Mouse (Mus musculus) B cell, adult 62 days (primary cell): ENCODE data around the gene Sycp2. TPM values are rescaled to one million over a fixed set of nuclear protein-coding genes. Genes with fewer than 3 reads are reported as not detected.

Experiments used
- total RNA-seq: library from RNA; stranded (reverse); gene quantifications from 4 replicates; pipeline ENCODE4 v1.2.4, GENCODE M21; 2023

Gene Sycp2
- total RNA-seq = not detected in 4 replicates

GRCm38 (mm10) chr2:178407053-178407815, at the start of gene Sycp2:
TSS of gene Sycp2 (minus strand) at chr2:178407685.

GRCm38 (mm10) chr2:178430231-178430630, 22.7 kb upstream of the Sycp2 start, which contains the start of gene Cdh26:
TSS of gene Cdh26 (plus strand) at chr2:178430531.

GRCm38 (mm10) chr2:178414261-178415149, 7.0 kb upstream of the Sycp2 start, which contains the start of the genes Ppp1r3d and Fam217b:
TSS of gene Ppp1r3d (minus strand) at chr2:178414472.
TSS of gene Fam217b (plus strand) at chr2:178414524.

Other genes with a start within 250 kb of the Sycp2 start
- 0.24 TPM in 1 of 4 replicates, not detected in the others for gene Ppp1r3d, start 6.8 kb upstream of the Sycp2 start, total RNA-seq
- not detected in 4 replicates for gene Fam217b, start 6.8 kb upstream of the Sycp2 start, total RNA-seq
- not detected in 4 replicates for gene Cdh26, start 22.8 kb upstream of the Sycp2 start, total RNA-seq